Mouse (Mus musculus): ENCODE results near the gene Bola1. TPM values are rescaled to one million over a fixed set of nuclear protein-coding genes. Genes with fewer than 3 reads are reported as not detected.

The Bola1 gene
- total and polyA plus RNA-seq, 2 experiments from 2014 or later: 36.8 to 54.6 TPM

DNA sequence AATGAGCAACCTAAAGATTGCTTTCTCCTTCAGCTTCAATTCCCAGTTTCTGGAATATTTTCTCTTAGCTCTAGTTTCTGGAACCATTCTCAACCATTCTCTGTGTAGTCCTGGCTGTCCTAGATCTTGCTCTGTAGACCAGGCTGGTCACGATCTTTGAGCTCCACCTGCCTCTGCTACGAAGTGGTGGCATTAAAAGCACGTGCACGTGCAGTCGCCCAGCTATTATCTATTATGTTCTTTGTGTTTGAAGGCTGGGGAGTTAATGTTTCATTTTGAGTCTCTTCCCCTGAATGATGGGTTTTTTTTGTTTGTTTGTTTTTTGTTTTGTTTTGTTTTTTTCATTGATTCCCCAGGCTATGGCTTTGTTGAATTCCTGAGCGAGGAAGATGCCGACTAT lies 46.3 kb downstream of the Bola1 start:
- ATAC-seq (ENCODE audit: low FRiP score): no peak
- H3K4me2 ChIP-seq (ENCODE audit: low read depth, low read length, poor library complexity, severe bottlenecking): peak overlapping the region; percentile 94
- no peaks in the 10 kb centered on the region for H3K9me3 ChIP-seq (ENCODE audit: low read length)
- H3K27ac ChIP-seq (ENCODE audit: low read depth, low read length): no peak overlapping the region; the same call in 1 of the 2 replicates
- 37% methylated on average over 7 of the region's 7 CpGs for WGBS
- H3K4me1 ChIP-seq (ENCODE audit: insufficient read depth, low read length): no peaks in the 10 kb centered on the region
- no peak for DNase-seq (ENCODE audit: low spot score)
- peak overlapping the region; percentile 71 for H3K9ac ChIP-seq (replicated peaks; ENCODE audit: low read length, poor library complexity, severe bottlenecking)
- no peaks in the 10 kb centered on the region for H3K27me3 ChIP-seq (ENCODE audit: insufficient read depth, low read length)
- H3K36me3 ChIP-seq (ENCODE audit: insufficient read depth, low read length): peaks cover 5% of the 10 kb centered on the region; the same call in 1 of the 2 replicates
- TF ChIP-seq CTCF (IDR thresholded peaks at IDR 0.05): no peak
- H3K4me3 ChIP-seq (ENCODE audit: low read depth, low read length): peak overlapping the region; percentile 92

DNA sequence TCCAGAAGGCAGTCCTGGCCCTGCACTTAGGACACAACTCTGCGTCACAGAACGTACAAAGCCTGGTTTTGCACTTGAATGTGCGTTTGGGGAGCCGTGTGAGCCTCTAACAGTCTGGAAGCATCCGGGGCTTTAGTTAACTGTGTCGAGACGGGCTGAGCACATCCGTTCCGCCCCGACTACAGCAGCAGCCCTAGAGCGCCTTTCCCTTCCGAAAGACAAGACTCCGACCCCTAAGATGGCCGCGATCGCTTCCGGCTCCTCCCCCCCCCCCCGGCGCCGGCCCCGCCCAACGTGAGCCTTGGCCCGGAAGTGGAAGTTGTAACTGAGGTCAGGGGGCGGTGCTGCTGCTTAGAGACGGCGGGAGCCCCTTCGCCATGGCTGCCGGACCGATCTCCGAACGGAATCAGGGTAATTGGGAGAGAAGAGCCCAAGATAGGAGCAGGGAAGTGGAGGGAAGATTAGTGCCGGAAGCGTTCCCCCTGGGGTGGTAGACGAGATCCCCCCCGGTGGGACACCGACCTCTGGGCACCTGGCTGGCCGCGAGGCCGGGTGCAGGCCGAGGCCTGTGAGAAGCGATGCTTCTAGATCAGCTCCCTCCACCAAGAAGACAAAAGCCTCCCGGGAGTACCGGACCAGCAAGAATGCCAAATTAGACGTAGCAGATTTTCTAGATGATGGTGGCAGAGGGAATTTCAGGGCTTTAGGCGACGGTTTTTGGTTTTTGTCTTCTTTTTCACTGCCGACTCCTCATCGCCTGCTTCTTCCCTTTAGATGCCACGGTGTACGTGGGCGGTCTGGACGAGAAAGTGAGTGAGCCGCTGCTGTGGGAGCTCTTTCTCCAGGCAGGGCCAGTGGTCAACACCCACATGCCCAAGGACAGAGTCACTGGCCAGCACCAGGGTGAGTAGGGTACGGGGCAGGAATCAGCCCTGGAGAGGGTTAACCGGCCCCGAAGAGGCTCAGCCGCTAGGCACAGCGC lies 47.0 kb downstream of the Bola1 start, which contains the start of gene Sf3b4:
Gene Sf3b4 (plus strand): TSS at position 136 of the 982 bp plus-strand sequence.
- H3K9ac ChIP-seq (replicated peaks; ENCODE audit: low read length, poor library complexity, severe bottlenecking): peak within 1 kb of the TSS; percentile 71
- WGBS: under 1% methylated on average over 58 of the region's 58 CpGs
- H3K36me3 ChIP-seq (ENCODE audit: insufficient read depth, low read length): peaks cover 7% of the 10 kb centered on the region; the same call in 1 of the 2 replicates
- no peaks in the 10 kb centered on the region for H3K27me3 ChIP-seq (ENCODE audit: insufficient read depth, low read length)
- peak within 1 kb of the TSS; percentile 94 for H3K27ac ChIP-seq (ENCODE audit: low read depth, low read length)
- peak; percentile 96 for DNase-seq (ENCODE audit: low spot score)
- no peaks in the 10 kb centered on the region for H3K9me3 ChIP-seq (ENCODE audit: low read length)
- peak; percentile 95 for ATAC-seq (ENCODE audit: low FRiP score)
- H3K4me2 ChIP-seq (ENCODE audit: low read depth, low read length, poor library complexity, severe bottlenecking): peak within 1 kb of the TSS; percentile 94
- H3K4me1 ChIP-seq (ENCODE audit: insufficient read depth, low read length): no peaks in the 10 kb centered on the region
- no peak for TF ChIP-seq CTCF (IDR thresholded peaks at IDR 0.05)
- H3K4me3 ChIP-seq (ENCODE audit: low read depth, low read length): peak within 1 kb of the TSS; percentile 92

DNA sequence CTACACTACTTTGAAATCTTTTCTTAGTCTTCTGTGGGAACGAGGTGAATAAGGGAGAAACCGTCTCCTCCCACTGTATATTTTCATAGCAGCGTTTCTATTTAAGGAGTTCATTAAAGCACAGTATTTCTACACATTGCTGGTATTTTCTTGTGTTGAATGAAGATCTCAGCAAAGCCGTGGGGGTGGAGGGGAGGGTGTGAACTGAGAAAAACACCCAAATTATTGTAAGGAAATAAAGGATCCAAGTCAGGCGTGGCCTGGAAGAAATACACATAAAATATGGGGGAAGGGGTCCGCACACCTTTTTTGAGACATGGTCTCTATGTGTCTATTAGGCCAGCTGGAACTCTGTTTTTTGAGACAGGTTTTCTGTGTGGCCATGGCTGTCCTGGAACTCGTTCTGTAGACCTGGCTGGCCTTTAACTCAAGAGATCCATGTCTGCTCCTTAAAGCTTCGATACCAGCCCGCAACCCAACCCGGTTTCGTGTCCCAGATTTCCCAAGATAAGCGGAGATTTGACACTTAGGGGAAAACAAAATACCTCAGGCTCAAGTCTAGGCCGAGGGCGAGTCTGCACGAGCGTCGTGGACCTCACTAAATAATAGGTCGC lies 47.8 kb downstream of the Bola1 start:
- no peak for DNase-seq (ENCODE audit: low spot score)
- Histone ChIP-seq H3K4me1 (ENCODE audit: insufficient read depth, low read length) (no peaks in the 10 kb centered on the region), H3K27ac (ENCODE audit: low read depth, low read length) (peak overlapping the region; percentile 94), H3K9ac (replicated peaks; ENCODE audit: low read length, poor library complexity, severe bottlenecking) (peak overlapping the region; percentile 71), H3K36me3 (ENCODE audit: insufficient read depth, low read length) (peaks cover 7% of the 10 kb centered on the region; the same call in 1 of the 2 replicates), H3K4me2 (ENCODE audit: low read depth, low read length, poor library complexity, severe bottlenecking) (peak overlapping the region; percentile 94), H3K9me3 (ENCODE audit: low read length) (no peaks in the 10 kb centered on the region), H3K4me3 (ENCODE audit: low read depth, low read length) (peak overlapping the region; percentile 92), H3K27me3 (ENCODE audit: insufficient read depth, low read length) (no peaks in the 10 kb centered on the region)
- peak; percentile 6; the same call in 1 of the 2 replicates for ATAC-seq (ENCODE audit: low FRiP score)
- WGBS: 21% methylated on average over 18 of the region's 18 CpGs
- no peak for TF ChIP-seq CTCF (IDR thresholded peaks at IDR 0.05)

DNA sequence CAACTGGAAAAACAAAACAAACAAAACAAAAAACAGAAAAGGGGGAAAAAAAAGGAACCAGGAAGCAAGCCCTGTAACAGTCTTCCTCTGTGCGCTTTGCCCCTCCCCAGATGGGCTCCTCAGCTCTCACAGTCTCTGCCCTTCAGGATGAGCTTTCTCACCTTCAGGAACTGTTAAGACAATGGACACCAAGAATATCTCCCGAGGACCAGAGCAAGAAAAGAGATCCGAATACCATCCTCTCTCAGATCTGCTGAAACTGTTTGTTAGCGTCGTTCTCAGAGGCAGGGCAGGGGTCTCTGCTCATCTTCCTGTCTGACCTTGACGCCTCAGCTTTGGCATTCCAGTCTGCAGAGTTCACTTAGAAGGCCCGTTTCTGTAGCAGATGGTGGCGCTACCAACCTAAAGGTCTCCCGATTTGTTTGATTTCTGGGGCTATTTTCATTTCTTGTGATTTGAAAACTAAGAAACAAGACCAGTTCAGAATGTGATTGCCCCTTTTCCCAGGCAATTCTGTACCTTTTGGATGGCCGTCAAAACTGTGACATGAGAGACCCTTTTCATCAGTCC lies 48.4 kb downstream of the Bola1 start:
- H3K4me2 ChIP-seq (ENCODE audit: low read depth, low read length, poor library complexity, severe bottlenecking): peak overlapping the region; percentile 94
- peaks cover 5% of the 10 kb centered on the region; the same call in 1 of the 2 replicates for H3K36me3 ChIP-seq (ENCODE audit: insufficient read depth, low read length)
- no peaks in the 10 kb centered on the region for H3K4me1 ChIP-seq (ENCODE audit: insufficient read depth, low read length)
- peak overlapping the region; percentile 94 for H3K27ac ChIP-seq (ENCODE audit: low read depth, low read length)
- DNase-seq (ENCODE audit: low spot score) (no peak), ATAC-seq (ENCODE audit: low FRiP score) (no peak)
- no peak overlapping the region for H3K9ac ChIP-seq (replicated peaks; ENCODE audit: low read length, poor library complexity, severe bottlenecking)
- H3K9me3 ChIP-seq (ENCODE audit: low read length): no peaks in the 10 kb centered on the region
- H3K27me3 ChIP-seq (ENCODE audit: insufficient read depth, low read length): no peaks in the 10 kb centered on the region
- 79% methylated on average over 10 of the region's 10 CpGs for WGBS
- TF ChIP-seq CTCF (IDR thresholded peaks at IDR 0.05): no peak
- peak overlapping the region; percentile 92; the same call in 1 of the 2 replicates for H3K4me3 ChIP-seq (ENCODE audit: low read depth, low read length)

DNA sequence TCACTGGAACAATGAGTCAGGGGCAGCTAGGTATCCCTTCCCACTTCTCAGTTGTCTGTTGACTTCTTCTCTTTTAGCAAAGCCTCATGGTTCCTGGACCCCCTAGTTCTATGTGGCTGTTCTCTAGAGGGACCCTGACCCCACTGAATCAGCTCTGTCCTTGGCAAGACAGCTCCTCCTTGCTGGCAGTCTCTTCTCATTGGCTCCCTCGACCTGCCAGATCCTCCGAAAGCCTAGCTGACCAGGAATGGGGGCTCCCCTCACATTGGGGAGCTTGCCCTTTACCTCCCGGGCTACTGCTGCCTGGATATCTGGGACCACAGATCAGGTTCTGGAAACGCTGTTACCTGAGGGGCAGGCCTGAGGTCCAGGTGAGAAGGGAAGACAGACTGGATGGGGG lies 49.2 kb downstream of the Bola1 start:
- 96% methylated on average over 4 of the region's 4 CpGs for WGBS
- Histone ChIP-seq H3K27me3 (ENCODE audit: insufficient read depth, low read length) (no peaks in the 10 kb centered on the region), H3K27ac (ENCODE audit: low read depth, low read length) (no peak overlapping the region), H3K9me3 (ENCODE audit: low read length) (no peaks in the 10 kb centered on the region), H3K4me1 (ENCODE audit: insufficient read depth, low read length) (no peaks in the 10 kb centered on the region), H3K4me3 (ENCODE audit: low read depth, low read length) (no peak overlapping the region), H3K9ac (replicated peaks; ENCODE audit: low read length, poor library complexity, severe bottlenecking) (no peak overlapping the region), H3K4me2 (ENCODE audit: low read depth, low read length, poor library complexity, severe bottlenecking) (no peak overlapping the region), H3K36me3 (ENCODE audit: insufficient read depth, low read length) (peaks cover 5% of the 10 kb centered on the region; the same call in 1 of the 2 replicates)
- ATAC-seq (ENCODE audit: low FRiP score) (no peak), DNase-seq (ENCODE audit: low spot score) (no peak)
- no peak for TF ChIP-seq CTCF (IDR thresholded peaks at IDR 0.05)

All from midbrain, postnatal 0 days (tissue).